Mouse (Mus musculus): ENCODE data around the gene Megf9. TPM values are rescaled to one million over a fixed set of nuclear protein-coding genes. Genes with fewer than 3 reads are reported as not detected.

Megf9 gene
- polyA plus RNA-seq, 1 experiment from 2014 or later = 28.2 TPM

- H3K9ac ChIP-seq (ENCODE audit: low read length) = no peak overlapping the region
- DNase-seq (ENCODE audit: low spot score) (no peak), ATAC-seq (replicated peaks; ENCODE audit: low FRiP score) (no peak)
- no peaks in the 10 kb centered on the region for H3K36me3 ChIP-seq (ENCODE audit: control insufficient read depth, insufficient read depth, low read length)
- no peak overlapping the region for H3K4me3 ChIP-seq (ENCODE audit: low read depth, low read length)
- H3K27me3 ChIP-seq (ENCODE audit: control insufficient read depth, insufficient read depth, low read length) = no peaks in the 10 kb centered on the region
- no peak overlapping the region for H3K27ac ChIP-seq (ENCODE audit: low read depth, low read length)
- H3K9me3 ChIP-seq (ENCODE audit: control insufficient read depth, low read length) = no peaks in the 10 kb centered on the region
- H3K4me1 ChIP-seq (replicated peaks; ENCODE audit: control insufficient read depth, insufficient read depth, low read length) = no peaks in the 10 kb centered on the region
- no peak overlapping the region for H3K4me2 ChIP-seq (ENCODE audit: low read depth, low read length, severe bottlenecking)
Observed at GRCm38 (mm10) chr4:70515514-70515913, 19.3 kb downstream of the Megf9 start.

- no peak overlapping the region for H3K4me2 ChIP-seq (ENCODE audit: low read depth, low read length, severe bottlenecking)
- DNase-seq (ENCODE audit: low spot score) = no peak
- 0 out of 2 replicates have a peak, but pooled peaks have one; percentile 63 for ATAC-seq (replicated peaks; ENCODE audit: low FRiP score)
- no peaks in the 10 kb centered on the region; the same call in 1 of the 2 replicates for H3K4me1 ChIP-seq (replicated peaks; ENCODE audit: control insufficient read depth, insufficient read depth, low read length)
- no peaks in the 10 kb centered on the region for H3K9me3 ChIP-seq (ENCODE audit: control insufficient read depth, low read length)
- H3K9ac ChIP-seq (ENCODE audit: low read length) = no peak overlapping the region
- H3K27me3 ChIP-seq (ENCODE audit: control insufficient read depth, insufficient read depth, low read length) = no peaks in the 10 kb centered on the region
- 29% methylated on average over 2 of the region's 2 CpGs for WGBS
- H3K36me3 ChIP-seq (ENCODE audit: control insufficient read depth, insufficient read depth, low read length) = no peaks in the 10 kb centered on the region
- no peak overlapping the region for H3K27ac ChIP-seq (ENCODE audit: low read depth, low read length)
- H3K4me3 ChIP-seq (ENCODE audit: low read depth, low read length) = no peak overlapping the region
Observed at GRCm38 (mm10) chr4:70509987-70510386, 24.8 kb downstream of the Megf9 start.

- Histone ChIP-seq H3K9ac (ENCODE audit: low read length) (no peak overlapping the region), H3K27ac (ENCODE audit: low read depth, low read length) (no peak overlapping the region), H3K4me2 (ENCODE audit: low read depth, low read length, severe bottlenecking) (no peak overlapping the region), H3K27me3 (ENCODE audit: control insufficient read depth, insufficient read depth, low read length) (no peaks in the 10 kb centered on the region), H3K36me3 (ENCODE audit: control insufficient read depth, insufficient read depth, low read length) (no peaks in the 10 kb centered on the region), H3K4me3 (ENCODE audit: low read depth, low read length) (no peak overlapping the region), H3K9me3 (ENCODE audit: control insufficient read depth, low read length) (no peaks in the 10 kb centered on the region), H3K4me1 (replicated peaks; ENCODE audit: control insufficient read depth, insufficient read depth, low read length) (no peaks in the 10 kb centered on the region; the same call in 1 of the 2 replicates)
- peak; percentile 76; the same call in 1 of the 2 replicates for ATAC-seq (replicated peaks; ENCODE audit: low FRiP score)
- WGBS = 1% methylated on average over 2 of the region's 2 CpGs
- DNase-seq (ENCODE audit: low spot score) = no peak
Observed at GRCm38 (mm10) chr4:70509565-70509964, 25.2 kb downstream of the Megf9 start.

- H3K27me3 ChIP-seq (ENCODE audit: control insufficient read depth, insufficient read depth, low read length) = no peaks in the 10 kb centered on the region
- WGBS = 98% methylated on average over 1 of the region's 1 CpGs
- H3K9me3 ChIP-seq (ENCODE audit: control insufficient read depth, low read length) = no peaks in the 10 kb centered on the region
Observed at GRCm38 (mm10) chr4:70508207-70508606, 26.6 kb downstream of the Megf9 start.

GRCm38 (mm10) chr4:70505951-70506350 is 28.8 kb downstream of the Megf9 start:
- ATAC-seq (replicated peaks; ENCODE audit: low FRiP score) (no peak), DNase-seq (ENCODE audit: low spot score) (no peak)
- Histone ChIP-seq H3K27me3 (ENCODE audit: control insufficient read depth, insufficient read depth, low read length) (no peaks in the 10 kb centered on the region), H3K27ac (ENCODE audit: low read depth, low read length) (no peak overlapping the region), H3K4me2 (ENCODE audit: low read depth, low read length, severe bottlenecking) (no peak overlapping the region), H3K36me3 (ENCODE audit: control insufficient read depth, insufficient read depth, low read length) (no peaks in the 10 kb centered on the region), H3K4me3 (ENCODE audit: low read depth, low read length) (no peak overlapping the region), H3K9ac (ENCODE audit: low read length) (no peak overlapping the region), H3K9me3 (ENCODE audit: control insufficient read depth, low read length) (no peaks in the 10 kb centered on the region), H3K4me1 (replicated peaks; ENCODE audit: control insufficient read depth, insufficient read depth, low read length) (no peaks in the 10 kb centered on the region; the same call in 1 of the 2 replicates)
- 25% methylated on average over 3 of the region's 3 CpGs for WGBS

More at GRCm38 (mm10) chr4:70508207-70508606, 26.6 kb downstream of the Megf9 start:
- no peak overlapping the region for H3K9ac ChIP-seq (ENCODE audit: low read length)
- no peak overlapping the region for H3K4me2 ChIP-seq (ENCODE audit: low read depth, low read length, severe bottlenecking)
- H3K4me1 ChIP-seq (replicated peaks; ENCODE audit: control insufficient read depth, insufficient read depth, low read length) = no peaks in the 10 kb centered on the region; the same call in 1 of the 2 replicates
- DNase-seq (ENCODE audit: low spot score) = no peak
- no peaks in the 10 kb centered on the region for H3K36me3 ChIP-seq (ENCODE audit: control insufficient read depth, insufficient read depth, low read length)
- no peak overlapping the region for H3K4me3 ChIP-seq (ENCODE audit: low read depth, low read length)
- H3K27ac ChIP-seq (ENCODE audit: low read depth, low read length) = no peak overlapping the region
- ATAC-seq (replicated peaks; ENCODE audit: low FRiP score) = no peak

GRCm38 (mm10) chr4:70503827-70504226 is 31.0 kb downstream of the Megf9 start:
- H3K4me2 ChIP-seq (ENCODE audit: low read depth, low read length, severe bottlenecking) = no peak overlapping the region
- H3K4me1 ChIP-seq (replicated peaks; ENCODE audit: control insufficient read depth, insufficient read depth, low read length) = no peaks in the 10 kb centered on the region
- H3K36me3 ChIP-seq (ENCODE audit: control insufficient read depth, insufficient read depth, low read length) = no peaks in the 10 kb centered on the region
- no peak overlapping the region for H3K9ac ChIP-seq (ENCODE audit: low read length)
- no peaks in the 10 kb centered on the region for H3K9me3 ChIP-seq (ENCODE audit: control insufficient read depth, low read length)
- DNase-seq (ENCODE audit: low spot score) (no peak), ATAC-seq (replicated peaks; ENCODE audit: low FRiP score) (no peak)
- H3K27me3 ChIP-seq (ENCODE audit: control insufficient read depth, insufficient read depth, low read length) = no peaks in the 10 kb centered on the region
- WGBS = 53% methylated on average over 1 of the region's 1 CpGs
- no peak overlapping the region for H3K4me3 ChIP-seq (ENCODE audit: low read depth, low read length)
- H3K27ac ChIP-seq (ENCODE audit: low read depth, low read length) = no peak overlapping the region

- Histone ChIP-seq H3K9me3 (ENCODE audit: control insufficient read depth, low read length) (no peaks in the 10 kb centered on the region), H3K4me3 (ENCODE audit: low read depth, low read length) (no peak overlapping the region), H3K27ac (ENCODE audit: low read depth, low read length) (no peak overlapping the region), H3K27me3 (ENCODE audit: control insufficient read depth, insufficient read depth, low read length) (no peaks in the 10 kb centered on the region), H3K36me3 (ENCODE audit: control insufficient read depth, insufficient read depth, low read length) (no peaks in the 10 kb centered on the region), H3K9ac (ENCODE audit: low read length) (no peak overlapping the region), H3K4me2 (ENCODE audit: low read depth, low read length, severe bottlenecking) (no peak overlapping the region), H3K4me1 (replicated peaks; ENCODE audit: control insufficient read depth, insufficient read depth, low read length) (no peaks in the 10 kb centered on the region)
- 91% methylated on average over 3 of the region's 3 CpGs for WGBS
- ATAC-seq (replicated peaks; ENCODE audit: low FRiP score) = no peak
- no peak for DNase-seq (ENCODE audit: low spot score)
Observed at GRCm38 (mm10) chr4:70499285-70499684, 35.5 kb downstream of the Megf9 start.

GRCm38 (mm10) chr4:70496978-70497377 is 37.8 kb downstream of the Megf9 start:
- Histone ChIP-seq H3K9me3 (ENCODE audit: control insufficient read depth, low read length) (no peaks in the 10 kb centered on the region), H3K4me3 (ENCODE audit: low read depth, low read length) (no peak overlapping the region), H3K4me2 (ENCODE audit: low read depth, low read length, severe bottlenecking) (no peak overlapping the region), H3K27me3 (ENCODE audit: control insufficient read depth, insufficient read depth, low read length) (no peaks in the 10 kb centered on the region), H3K4me1 (replicated peaks; ENCODE audit: control insufficient read depth, insufficient read depth, low read length) (no peaks in the 10 kb centered on the region), H3K36me3 (ENCODE audit: control insufficient read depth, insufficient read depth, low read length) (no peaks in the 10 kb centered on the region), H3K27ac (ENCODE audit: low read depth, low read length) (no peak overlapping the region), H3K9ac (ENCODE audit: low read length) (no peak overlapping the region)
- DNase-seq (ENCODE audit: low spot score) = no peak
- no peak for ATAC-seq (replicated peaks; ENCODE audit: low FRiP score)
- 92% methylated on average over 1 of the region's 1 CpGs for WGBS

- ATAC-seq (replicated peaks; ENCODE audit: low FRiP score) (no peak), DNase-seq (ENCODE audit: low spot score) (no peak)
- Histone ChIP-seq H3K9me3 (ENCODE audit: control insufficient read depth, low read length) (no peaks in the 10 kb centered on the region), H3K4me1 (replicated peaks; ENCODE audit: control insufficient read depth, insufficient read depth, low read length) (no peaks in the 10 kb centered on the region), H3K4me2 (ENCODE audit: low read depth, low read length, severe bottlenecking) (no peak overlapping the region), H3K36me3 (ENCODE audit: control insufficient read depth, insufficient read depth, low read length) (no peaks in the 10 kb centered on the region), H3K27ac (ENCODE audit: low read depth, low read length) (no peak overlapping the region), H3K27me3 (ENCODE audit: control insufficient read depth, insufficient read depth, low read length) (no peaks in the 10 kb centered on the region), H3K9ac (ENCODE audit: low read length) (no peak overlapping the region), H3K4me3 (ENCODE audit: low read depth, low read length) (no peak overlapping the region)
- WGBS = 91% methylated on average over 2 of the region's 2 CpGs
Observed at GRCm38 (mm10) chr4:70489792-70490191, 45.0 kb downstream of the Megf9 start.
